Mouse (Mus musculus) hematopoietic stem cell, adult 5-6 weeks (primary cell): ENCODE measurements at regions not wholly inside any gene's neighbourhood (a gene's known extent, or its start where the extent isn't known, plus 50 kb on each side); places are given as distances from the start of the nearest gene placed in this dataset.

Experiments
- ATAC-seq, 2 experiments: fragments of 125-278 bp in 1 of 2; replicated peaks in 1 of 2; 2 replicates each; pipeline ENCODE4 v1.8.0; 2016 to 2017; ENCODE audit warnings: inconsistent platforms in 2 of 2, mild to moderate bottlenecking in 2 of 2, moderate number of reproducible peaks in 2 of 2, low read depth in 1 of 2, moderate TSS enrichment in 1 of 2; ENCODE audit not compliant: low FRiP score in 2 of 2, poor library complexity in 2 of 2, severe bottlenecking in 2 of 2, insufficient read depth in 1 of 2, low TSS enrichment in 1 of 2

DNA sequence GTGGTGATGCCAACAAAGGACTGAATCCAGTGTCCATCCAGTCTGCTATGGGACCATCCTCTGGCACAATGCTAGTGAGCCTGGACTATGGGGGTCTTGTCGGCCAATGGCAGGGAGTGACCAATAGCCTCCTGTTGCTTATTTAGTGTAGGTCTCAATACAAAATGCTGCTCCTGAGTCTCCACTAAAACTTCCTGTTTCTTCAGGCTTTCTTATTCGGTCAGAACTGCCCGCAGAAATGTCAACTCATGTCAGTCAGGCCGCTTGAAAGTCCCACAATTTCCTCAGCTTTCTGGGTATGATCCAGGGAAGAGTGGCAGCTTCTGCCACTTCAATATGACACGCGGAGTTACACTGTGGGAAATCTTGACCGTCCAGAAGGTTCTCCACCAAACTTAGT, 94.7 kb upstream of the Jazf1 start:
- peak; percentile 42 to 56; a peak in 3 of 4 replicates for ATAC-seq

DNA sequence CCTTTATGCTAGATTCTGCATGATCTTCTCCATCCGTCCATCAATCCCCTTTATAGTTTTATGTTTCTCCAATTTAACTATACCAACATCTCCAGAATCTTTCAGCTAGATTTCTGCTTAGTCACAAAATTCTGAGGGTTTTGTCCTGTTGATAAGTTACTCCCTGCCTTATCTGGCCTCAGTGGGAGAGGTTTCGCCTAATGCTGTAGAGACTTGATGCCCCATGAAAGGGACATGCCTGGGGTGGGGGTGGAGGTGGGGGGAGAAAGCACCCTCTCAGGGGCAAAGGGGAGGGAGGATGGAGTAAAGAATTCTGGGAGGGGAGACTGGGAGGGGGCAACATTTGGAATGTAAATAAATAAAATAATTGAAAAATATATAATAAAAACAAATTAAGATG, 93.2 kb upstream of the Jazf1 start:
- ATAC-seq, result no peak

DNA sequence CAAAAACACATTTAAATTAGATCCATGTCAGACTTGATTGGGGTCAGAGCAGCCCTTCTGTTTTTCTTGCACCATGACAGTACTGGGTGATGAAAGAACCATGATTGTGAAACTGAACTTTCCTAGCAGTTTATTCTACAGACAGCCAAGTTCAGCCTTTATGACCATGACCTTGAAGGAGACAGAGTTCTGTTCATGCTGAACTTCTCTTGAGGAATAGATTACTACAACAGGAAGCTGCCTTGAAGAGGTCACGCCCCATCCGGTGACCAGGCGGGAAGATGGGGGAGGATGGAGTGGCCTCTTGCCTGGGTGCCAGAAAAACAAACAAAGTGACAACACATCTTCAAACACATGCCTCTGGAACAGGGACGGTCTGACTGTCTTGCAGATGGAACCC, 86.2 kb upstream of the Jazf1 start:
- peak in 1 of 2 experiments; percentile 36; a peak in 1 of 4 replicates for ATAC-seq

DNA sequence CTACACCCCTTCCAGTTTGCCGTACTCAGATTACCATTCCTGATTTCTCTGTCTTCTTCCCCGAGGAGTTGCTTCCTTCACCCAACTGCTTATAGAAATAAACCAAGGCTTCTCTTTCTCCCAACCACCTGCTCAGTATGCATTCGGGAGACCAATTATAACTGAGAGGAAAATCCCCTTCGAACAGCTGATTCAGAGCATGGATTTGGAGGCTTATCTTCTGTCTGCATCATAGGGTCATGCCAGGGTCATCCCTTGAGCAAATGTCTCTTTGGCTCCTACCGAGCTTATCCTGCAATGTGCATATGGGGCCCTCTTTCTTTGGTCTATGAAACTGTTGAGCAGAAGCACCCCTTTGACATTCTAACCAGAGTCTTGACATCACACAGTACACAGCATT, 79.0 kb upstream of the Jazf1 start:
- ATAC-seq, result no peak

DNA sequence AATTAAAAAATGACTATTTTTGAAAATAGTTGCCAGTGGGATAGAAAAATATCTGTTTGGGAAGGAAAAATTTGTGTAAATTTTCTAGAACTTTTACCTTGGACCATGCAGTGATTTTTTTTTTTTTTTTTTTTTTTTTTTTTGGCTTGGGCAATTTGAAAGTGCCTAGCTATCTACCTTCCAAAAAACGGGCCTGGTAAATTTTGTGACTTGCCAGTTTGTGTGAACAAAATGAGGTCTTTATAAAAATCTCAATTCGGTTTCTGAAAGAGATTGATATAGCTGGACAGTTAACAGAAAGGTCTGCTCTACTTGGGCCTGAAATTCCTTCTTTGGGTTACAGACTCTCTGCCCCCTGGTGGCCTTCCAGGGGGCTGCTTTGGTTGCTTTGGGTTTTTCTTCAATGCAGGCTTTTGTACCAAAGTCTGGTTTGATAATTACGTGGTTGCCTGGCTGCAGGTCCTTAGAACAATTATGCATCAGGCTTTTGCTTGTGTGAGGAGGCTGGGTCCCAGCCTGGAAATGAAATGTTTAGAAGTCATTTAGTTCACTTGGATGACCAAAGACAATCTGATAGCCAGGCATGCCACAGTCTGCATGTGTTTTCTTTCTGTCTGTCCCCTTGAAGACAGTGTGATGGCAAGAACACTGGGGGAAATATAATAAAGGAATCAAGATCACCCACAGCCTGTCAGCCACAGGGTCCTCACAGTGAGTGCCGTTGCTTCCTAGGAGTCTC, 75.6 kb upstream of the Jazf1 start:
- ATAC-seq, result peak; percentile 42 to 49; a peak in 1 of 4 replicates

DNA sequence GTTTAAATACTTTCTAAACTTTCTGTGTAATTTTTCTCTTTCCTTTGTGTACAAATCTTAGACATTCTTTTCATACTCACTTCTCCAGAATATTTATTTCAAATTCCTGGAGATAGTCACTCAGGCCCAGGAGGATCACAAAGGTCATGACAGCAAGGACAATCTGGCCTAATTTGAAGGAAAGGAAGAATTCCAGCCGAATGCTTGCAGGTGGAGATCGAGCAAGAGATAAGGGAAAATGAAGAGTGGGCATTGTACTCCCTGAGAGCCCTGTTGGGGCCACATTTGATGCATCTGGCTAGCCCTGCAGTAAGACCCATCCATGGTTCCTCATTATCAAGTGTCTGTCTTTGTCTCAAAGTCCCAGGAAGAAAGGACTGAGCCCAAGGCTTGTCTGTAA, 66.0 kb upstream of the Jazf1 start:
- no peak for ATAC-seq

DNA sequence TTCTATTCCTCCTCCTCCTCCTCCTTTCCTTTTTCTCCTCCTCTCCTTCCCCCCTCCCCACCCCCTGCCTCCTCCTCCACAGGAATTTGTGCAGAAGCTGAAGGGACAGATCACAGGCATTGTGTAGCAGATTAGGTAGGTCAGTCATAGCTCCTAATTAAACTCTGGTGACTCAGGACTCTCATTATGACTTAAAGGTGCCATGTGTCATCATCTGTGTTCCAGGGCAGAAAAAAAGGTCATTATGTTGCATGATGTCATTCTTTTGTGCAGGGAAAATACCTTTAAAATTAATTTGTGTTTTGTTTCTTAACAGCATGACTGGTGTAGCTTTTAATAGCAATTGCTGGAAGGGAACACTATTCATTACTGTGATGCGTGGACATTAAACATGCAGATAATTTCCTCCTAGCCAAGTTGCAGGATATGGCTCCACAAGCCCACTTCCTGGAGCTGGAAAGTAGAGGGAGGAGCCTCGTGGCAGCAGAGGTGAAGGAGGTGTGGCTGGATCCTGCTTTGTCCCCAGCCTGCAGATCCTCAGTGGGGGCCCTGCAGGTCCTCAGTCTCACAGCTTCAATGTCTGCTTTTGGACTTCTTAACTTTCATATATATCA, 62.4 kb upstream of the Jazf1 start:
- no peak for ATAC-seq

DNA sequence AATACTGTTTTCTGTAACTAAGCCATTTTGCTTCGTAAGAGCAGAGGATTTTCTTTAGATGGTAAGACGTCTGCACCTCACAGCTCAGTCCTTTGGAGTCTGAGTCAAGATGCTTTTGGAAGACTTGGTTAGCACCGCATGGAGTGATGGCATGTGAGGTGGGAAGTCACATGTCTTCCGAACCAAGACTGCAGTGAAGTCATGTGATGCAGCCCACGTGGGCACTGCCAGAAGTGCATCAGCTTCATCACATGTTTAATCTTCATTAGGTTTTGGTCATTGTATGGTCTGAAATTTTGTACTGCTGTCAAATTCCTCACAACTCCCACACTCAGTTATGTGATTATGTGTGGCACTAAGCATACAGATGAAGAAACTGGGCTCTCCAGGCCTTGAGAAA, 58.3 kb upstream of the Jazf1 start:
- ATAC-seq, result no peak

DNA sequence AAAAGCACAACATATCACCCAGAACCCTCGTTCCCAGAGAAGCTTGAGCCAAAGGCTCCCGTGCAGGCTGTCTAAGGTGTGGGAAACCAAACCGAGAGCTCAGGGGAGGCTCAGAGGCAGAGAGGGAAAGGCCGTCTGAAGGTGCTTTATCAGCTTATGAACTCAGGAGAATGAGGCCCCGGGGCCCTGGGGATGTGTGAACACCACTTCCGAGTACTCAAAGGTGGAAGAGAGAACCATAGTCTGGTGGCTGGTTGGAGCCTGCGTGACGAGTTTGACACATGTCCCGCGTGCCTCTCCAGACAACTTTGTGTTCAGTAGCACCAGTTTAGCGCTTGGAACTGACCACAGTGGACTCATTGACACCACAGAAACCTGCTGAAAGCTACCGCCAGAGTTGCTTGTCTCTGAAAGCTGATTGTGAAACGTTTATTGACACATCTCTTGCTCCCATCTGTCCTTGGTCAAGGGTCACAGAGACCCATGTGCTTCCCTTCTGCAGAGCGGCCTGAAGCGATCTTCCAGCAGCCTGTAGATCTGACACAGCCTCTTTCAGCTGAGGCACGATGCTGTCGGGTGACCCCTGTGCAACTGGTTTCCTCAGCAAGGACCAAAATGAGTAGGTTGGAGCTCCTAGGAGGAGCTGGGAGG, 56.5 kb upstream of the Jazf1 start:
- ATAC-seq, result no peak

DNA sequence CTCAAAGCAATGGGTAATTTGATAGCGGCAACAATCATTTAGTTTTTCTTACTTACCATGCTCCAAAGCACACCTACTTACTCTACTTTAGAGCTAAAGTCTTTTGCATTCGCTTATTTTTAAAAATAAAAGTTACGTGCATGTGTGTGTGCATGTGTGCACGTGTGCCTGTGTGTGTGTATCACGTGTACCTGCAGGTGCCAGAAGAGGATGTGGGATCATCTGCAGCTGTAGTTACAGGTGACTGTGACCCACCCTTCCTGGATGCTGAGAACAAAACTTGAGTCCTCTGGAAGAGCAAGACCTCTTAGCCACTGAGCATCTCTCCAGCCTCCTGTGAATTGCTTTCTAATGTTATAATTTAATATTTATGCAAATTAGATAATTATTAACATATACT, 52.0 kb upstream of the Jazf1 start:
- no peak for ATAC-seq
